Mouse (Mus musculus) lung, postnatal 0 days (tissue): ENCODE data around the gene Gli3.

Experiments
- CTCF ChIP-seq: IDR thresholded peaks from 2 replicates; pipeline ENCODE4 v1.5.1; 2016; ENCODE audit warnings: antibody characterized with exemption, mild to moderate bottlenecking
- EP300 ChIP-seq: IDR thresholded peaks from 2 replicates; pipeline ENCODE4 v1.6.1; 2016; ENCODE audit warnings: antibody characterized with exemption, mild to moderate bottlenecking, control low read depth

GRCm38 (mm10) chr13:15522153-15522552 lies 59.1 kb downstream of the Gli3 start:
- TF ChIP-seq CTCF (no peak), EP300 (no peak)
